Mouse (Mus musculus): Measurements from ENCODE around the gene Hspb2.

The Hspb2 gene

GRCm38 (mm10) chr9:50752054-50752602 is at the start of gene Hspb2:
Hspb2 (minus strand) TSS chr9:50752354.
- DNase-seq: no peak

GRCm38 (mm10) chr9:50800985-50801384 is 48.8 kb upstream of the Hspb2 start:
- peak; percentile 64 for DNase-seq

- no peak for DNase-seq
These were observed 46.2 kb upstream of the Hspb2 start for GRCm38 (mm10) chr9:50798368-50798767.

GRCm38 (mm10) chr9:50797641-50798040 is 45.5 kb upstream of the Hspb2 start:
- no peak for DNase-seq

GRCm38 (mm10) chr9:50796776-50797175 is 44.6 kb upstream of the Hspb2 start:
- DNase-seq: no peak

- no peak for DNase-seq
These were observed 43.1 kb upstream of the Hspb2 start for GRCm38 (mm10) chr9:50795266-50795665.

GRCm38 (mm10) chr9:50782155-50782554 is 30.0 kb upstream of the Hspb2 start:
- DNase-seq: peak; percentile 42

- DNase-seq: no peak
These were observed 24.1 kb upstream of the Hspb2 start for GRCm38 (mm10) chr9:50776162-50776760.

- no peak for DNase-seq
These were observed 23.5 kb upstream of the Hspb2 start for GRCm38 (mm10) chr9:50775662-50776126.

- DNase-seq: peak; percentile 93
These were observed 22.9 kb upstream of the Hspb2 start, which contains the start of the genes Alg9 and 1110032A03Rik for GRCm38 (mm10) chr9:50774991-50775612. Alg9 (plus strand) TSS chr9:50775019. 1110032A03Rik (minus strand) TSS chr9:50775520.

GRCm38 (mm10) chr9:50774026-50774462 is 21.9 kb upstream of the Hspb2 start:
- no peak for DNase-seq

GRCm38 (mm10) chr9:50770011-50770410 is 17.9 kb upstream of the Hspb2 start:
- no peak for DNase-seq

- peak; percentile 99 for DNase-seq
These were observed 16.2 kb upstream of the Hspb2 start, which contains the start of gene Fdxacb1 for GRCm38 (mm10) chr9:50768107-50769002. Fdxacb1 (plus strand) TSS chr9:50768236.

GRCm38 (mm10) chr9:50767531-50768106 is 15.5 kb upstream of the Hspb2 start:
- no peak for DNase-seq

GRCm38 (mm10) chr9:50763331-50763730 is 11.2 kb upstream of the Hspb2 start:
- peak; percentile 52 for DNase-seq

GRCm38 (mm10) chr9:50761520-50762243 is 9.5 kb upstream of the Hspb2 start:
- DNase-seq: no peak

GRCm38 (mm10) chr9:50756711-50757110 is 4.6 kb upstream of the Hspb2 start:
- DNase-seq: no peak

- DNase-seq: no peak
These were observed 1.8 kb upstream of the Hspb2 start for GRCm38 (mm10) chr9:50753947-50754346.

GRCm38 (mm10) chr9:50752784-50753615 is 846 bp upstream of the Hspb2 start:
- DNase-seq: no peak

- no peak for DNase-seq
These were observed 831 bp downstream of the Hspb2 start, which contains the start of gene Cryab for GRCm38 (mm10) chr9:50751323-50751722. Cryab (plus strand) TSS chr9:50751325.

- no peak for DNase-seq
These were observed 1.4 kb downstream of the Hspb2 start for GRCm38 (mm10) chr9:50750706-50751105.
